Mouse (Mus musculus) cortical plate, adult 2 months (tissue): ENCODE measurements around the gene Hexim1. TPM values are rescaled to one million over a fixed set of nuclear protein-coding genes. Genes with fewer than 3 reads are reported as not detected.

Experiments
- H3K27ac ChIP-seq: fragments of 200-500 bp; 2 replicates; pipeline ENCODE4 v1.5.1; 2012; ENCODE audit warnings: low read length, control low read depth, inconsistent platforms; ENCODE audit not compliant: insufficient read depth
- H3K4me1 ChIP-seq: fragments of 200-500 bp; 2 replicates; pipeline ENCODE4 v1.6.1; 2011; ENCODE audit warnings: low read length; ENCODE audit not compliant: control insufficient read depth, insufficient read depth
- H3K4me3 ChIP-seq: fragments of 200-500 bp; 2 replicates; pipeline ENCODE4 v1.5.1; 2011; ENCODE audit warnings: mild to moderate bottlenecking, low read length, control low read depth; ENCODE audit not compliant: insufficient read depth
- CTCF ChIP-seq: fragments of 200-500 bp; IDR thresholded peaks from 2 replicates; pipeline ENCODE4 v1.5.1; 2011; ENCODE audit warnings: mild to moderate bottlenecking, control low read depth, low read length; ENCODE audit not compliant: insufficient read depth; ENCODE audit errors: extremely low read depth
- POLR2A ChIP-seq: fragments of 200-500 bp; IDR thresholded peaks from 2 replicates; pipeline ENCODE4 v1.6.1; 2011; ENCODE audit warnings: mild to moderate bottlenecking, low read length, control low read depth; ENCODE audit not compliant: insufficient read depth; ENCODE audit errors: extremely low read depth
- polyA plus RNA-seq: library from polyadenylated mRNA; depleted of rRNA; stranded (reverse); fragments of >200 nt; gene quantifications from 2 replicates; pipeline ENCODE4 v1.2.3, GENCODE M21; 2012; rRNA removed

Gene Hexim1
- polyA plus RNA-seq, 1 experiment: 22.9 TPM

GRCm38 (mm10) chr11:103168690-103169390, 52.8 kb downstream of the Hexim1 start:
- H3K27ac ChIP-seq: no peak overlapping the region
- H3K4me3 ChIP-seq: no peak overlapping the region
- TF ChIP-seq CTCF: peak; percentile 99
- no peak for TF ChIP-seq POLR2A
- H3K4me1 ChIP-seq: peaks cover 7% of the 10 kb centered on the region; the same call in 1 of the 2 replicates

Other genes with a start within 250 kb of the Hexim1 start
- gene Eftud2, start 235.2 kb upstream of the Hexim1 start, polyA plus RNA-seq: 94.0 and 101 TPM in 2 replicates
- gene Ccdc103, start 235.0 kb upstream of the Hexim1 start, polyA plus RNA-seq: 3.0 and 3.6 TPM in 2 replicates
- 0.13 TPM in 2 replicates for gene Fam187a, start 231.1 kb upstream of the Hexim1 start, polyA plus RNA-seq
- gene Gfap, start 215.3 kb upstream of the Hexim1 start, polyA plus RNA-seq: 179 and 186 TPM in 2 replicates
- 0.17 and 0.40 TPM in 2 replicates for gene Kif18b, start 191.1 kb upstream of the Hexim1 start, polyA plus RNA-seq
- 15.3 and 15.8 TPM in 2 replicates for gene C1ql1, start 169.5 kb upstream of the Hexim1 start, polyA plus RNA-seq
- 74.3 and 77.1 TPM in 2 replicates for gene Nmt1, start 88.0 kb upstream of the Hexim1 start, polyA plus RNA-seq
- 57.4 and 59.6 TPM in 2 replicates for gene Dcakd, start 87.9 kb upstream of the Hexim1 start, polyA plus RNA-seq
- gene Plcd3, start 14.6 kb upstream of the Hexim1 start, polyA plus RNA-seq: 17.1 and 21.1 TPM in 2 replicates
- 40.7 and 46.3 TPM in 2 replicates for gene Acbd4, start 14.5 kb upstream of the Hexim1 start, polyA plus RNA-seq
- 10.7 and 11.9 TPM in 2 replicates for gene Hexim2, start 16.2 kb downstream of the Hexim1 start, polyA plus RNA-seq
- 125 and 133 TPM in 2 replicates for gene Fmnl1, start 54.9 kb downstream of the Hexim1 start, polyA plus RNA-seq
- 4.2 and 6.4 TPM in 2 replicates for gene 1700023F06Rik, start 92.3 kb downstream of the Hexim1 start, polyA plus RNA-seq
- 2.5 and 2.9 TPM in 2 replicates for gene Spata32, start 102.2 kb downstream of the Hexim1 start, polyA plus RNA-seq
- gene Map3k14, start 151.2 kb downstream of the Hexim1 start, polyA plus RNA-seq: 2.8 and 3.4 TPM in 2 replicates
- 11.8 and 13.2 TPM in 2 replicates for gene Arhgap27, start 247.5 kb downstream of the Hexim1 start, polyA plus RNA-seq